Mouse (Mus musculus) erythroid progenitor cell, adult 5-6 weeks (primary cell): ENCODE measurements at regions not wholly inside any gene's neighbourhood (a gene's known extent, or its start where the extent isn't known, plus 50 kb on each side); places are given as distances from the start of the nearest gene placed in this dataset.

Source experiments
- ATAC-seq: replicated peaks from 2 replicates; pipeline ENCODE4 v1.8.0; 2016; ENCODE audit warnings: moderate number of reproducible peaks, mild to moderate bottlenecking, moderate TSS enrichment, inconsistent platforms; ENCODE audit not compliant: poor library complexity, low FRiP score, severe bottlenecking

GRCm38 (mm10) chr7:125336826-125337225 lies 107.7 kb upstream of the Kdm8 start:
- ATAC-seq: no peak

- ATAC-seq: no peak; the same call in 1 of the 2 replicates
Measured at GRCm38 (mm10) chr7:125338177-125338751, 106.2 kb upstream of the Kdm8 start.

- ATAC-seq: no peak
Measured at GRCm38 (mm10) chr7:125340326-125340905, 104.1 kb upstream of the Kdm8 start.

GRCm38 (mm10) chr7:125349606-125350005 lies 94.9 kb upstream of the Kdm8 start:
- ATAC-seq: no peak

- no peak for ATAC-seq
Measured at GRCm38 (mm10) chr7:125354211-125354610, 90.3 kb upstream of the Kdm8 start.

GRCm38 (mm10) chr7:125354956-125355355 lies 89.5 kb upstream of the Kdm8 start:
- no peak for ATAC-seq

- no peak for ATAC-seq
Measured at GRCm38 (mm10) chr7:125358016-125358415, 86.5 kb upstream of the Kdm8 start.

GRCm38 (mm10) chr7:125383021-125383420 lies 61.5 kb upstream of the Kdm8 start:
- ATAC-seq: no peak

- ATAC-seq: no peak
Measured at GRCm38 (mm10) chr7:125384171-125384570, 60.3 kb upstream of the Kdm8 start.

- ATAC-seq: no peak
Measured at GRCm38 (mm10) chr7:125392536-125392935, 51.9 kb upstream of the Kdm8 start.

- no peak for ATAC-seq
Measured at GRCm38 (mm10) chr7:125393228-125393627, 51.2 kb upstream of the Kdm8 start.

GRCm38 (mm10) chr7:125393654-125394346 lies 50.7 kb upstream of the Kdm8 start:
- ATAC-seq: peak; percentile 81
